Mouse (Mus musculus): ENCODE data around the gene Gpbp1. TPM values are rescaled to one million over a fixed set of nuclear protein-coding genes. Genes with fewer than 3 reads are reported as not detected.

Gpbp1 gene
- total and polyA plus RNA-seq, 3 experiments = 43.3 to 99.6 (median 96.1) TPM

DNA sequence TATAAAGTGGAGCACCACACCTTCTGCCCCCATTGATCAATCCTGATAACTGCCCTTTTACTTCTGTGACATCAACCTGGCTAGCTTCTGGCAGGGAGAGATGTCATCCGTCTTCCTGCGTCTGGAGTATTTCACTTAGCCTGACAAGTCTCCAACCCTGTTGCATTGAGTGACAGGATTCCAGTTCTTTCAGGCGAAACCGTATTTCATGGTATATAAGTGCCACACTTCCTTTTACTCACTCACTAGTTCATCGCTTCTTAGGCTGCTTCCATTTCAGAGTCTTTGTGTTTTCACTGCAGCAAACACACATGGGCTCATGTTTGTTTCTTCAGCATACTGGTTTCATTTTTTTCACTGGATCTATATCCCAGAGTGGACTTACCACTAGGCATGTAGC, 19.5 kb upstream of the Gpbp1 start:
- Histone ChIP-seq H3K9ac (ENCODE audit: insufficient read depth, low read depth) (no peak overlapping the region), H3K79me2 (replicated peaks; ENCODE audit: control insufficient read depth, extremely low read depth, insufficient read depth, poor library complexity, severe bottlenecking) (no peaks in the 10 kb centered on the region), H3K27me3 (replicated peaks) (no peaks in the 10 kb centered on the region), H3K36me3 (replicated peaks in 1 of 2; ENCODE audit: control insufficient read depth in 1 of 2, insufficient read depth in 1 of 2, low read length in 1 of 2) (no peaks in the 10 kb centered on the region), H3K27ac (ENCODE audit: insufficient read depth, low read depth) (no peak overlapping the region), H3K4me2 (ENCODE audit: insufficient read depth, low read depth, poor library complexity, severe bottlenecking) (no peak overlapping the region), H3K9me3 (replicated peaks; ENCODE audit: low read length) (no peaks in the 10 kb centered on the region), H3K4me1 (ENCODE audit: control insufficient read depth in 1 of 2, insufficient read depth in 2 of 2) (peaks cover 0 to 2% of the 10 kb centered on the region in 2 experiments; a peak in 3 of 4 replicates), H3K4me3 (replicated peaks in 1 of 3; ENCODE audit: low read depth in 2 of 3, low read length in 2 of 3, poor library complexity in 1 of 3) (no peak overlapping the region)
- dilution Hi-C loops (cut with MboI; ENCODE audit: extremely low pct_ligation_motif_present, extremely low pct_unique_long_range_greater_than_20kb, low sequenced_read_pairs) (no loop called here), in situ Hi-C loops (cut with MboI; ENCODE audit: low pct_ligation_motif_present, low pct_unique_long_range_greater_than_20kb, low sequenced_read_pairs) (no loop called here)
- no peak for DNase-seq (ENCODE audit: extremely low read depth)
- TF ChIP-seq MXI1 (IDR thresholded peaks at IDR 0.05; ENCODE audit: low read depth, low read length) (peak; percentile 11; the same call in 1 of the 2 replicates), USF2 (conservative IDR thresholded peaks at IDR 0.05; ENCODE audit: low read depth, low read length) (no peak)

GRCm38 (mm10) chr13:111508645-111509044, 18.7 kb upstream of the Gpbp1 start:
- Histone ChIP-seq H3K79me2 (replicated peaks; ENCODE audit: control insufficient read depth, extremely low read depth, insufficient read depth, poor library complexity, severe bottlenecking) (no peaks in the 10 kb centered on the region), H3K36me3 (replicated peaks in 1 of 2; ENCODE audit: control insufficient read depth in 1 of 2, insufficient read depth in 1 of 2, low read length in 1 of 2) (no peaks in the 10 kb centered on the region), H3K4me3 (replicated peaks in 1 of 3; ENCODE audit: low read depth in 2 of 3, low read length in 2 of 3, poor library complexity in 1 of 3) (no peak overlapping the region), H3K4me2 (ENCODE audit: insufficient read depth, low read depth, poor library complexity, severe bottlenecking) (peak overlapping the region; percentile 22), H3K27ac (ENCODE audit: insufficient read depth, low read depth) (no peak overlapping the region), H3K4me1 (ENCODE audit: control insufficient read depth in 1 of 2, insufficient read depth in 2 of 2) (peaks cover 0 to 2% of the 10 kb centered on the region in 2 experiments; a peak in 3 of 4 replicates), H3K27me3 (replicated peaks) (no peaks in the 10 kb centered on the region), H3K9me3 (replicated peaks; ENCODE audit: low read length) (no peaks in the 10 kb centered on the region), H3K9ac (ENCODE audit: insufficient read depth, low read depth) (no peak overlapping the region)
- TF ChIP-seq IRF4 (IDR thresholded peaks at IDR 0.05; ENCODE audit: low read depth, low read length) (no peak), BHLHE40 (IDR thresholded peaks at IDR 0.05; ENCODE audit: low read depth, low read length) (peak; percentile 67), RCOR1 (conservative IDR thresholded peaks at IDR 0.05; ENCODE audit: low read depth, low read length) (no peak)
- no peak for DNase-seq (ENCODE audit: extremely low read depth)
- in situ Hi-C loops (cut with MboI; ENCODE audit: low pct_ligation_motif_present, low pct_unique_long_range_greater_than_20kb, low sequenced_read_pairs) (no loop called here), dilution Hi-C loops (cut with MboI; ENCODE audit: extremely low pct_ligation_motif_present, extremely low pct_unique_long_range_greater_than_20kb, low sequenced_read_pairs) (no loop called here)

DNA sequence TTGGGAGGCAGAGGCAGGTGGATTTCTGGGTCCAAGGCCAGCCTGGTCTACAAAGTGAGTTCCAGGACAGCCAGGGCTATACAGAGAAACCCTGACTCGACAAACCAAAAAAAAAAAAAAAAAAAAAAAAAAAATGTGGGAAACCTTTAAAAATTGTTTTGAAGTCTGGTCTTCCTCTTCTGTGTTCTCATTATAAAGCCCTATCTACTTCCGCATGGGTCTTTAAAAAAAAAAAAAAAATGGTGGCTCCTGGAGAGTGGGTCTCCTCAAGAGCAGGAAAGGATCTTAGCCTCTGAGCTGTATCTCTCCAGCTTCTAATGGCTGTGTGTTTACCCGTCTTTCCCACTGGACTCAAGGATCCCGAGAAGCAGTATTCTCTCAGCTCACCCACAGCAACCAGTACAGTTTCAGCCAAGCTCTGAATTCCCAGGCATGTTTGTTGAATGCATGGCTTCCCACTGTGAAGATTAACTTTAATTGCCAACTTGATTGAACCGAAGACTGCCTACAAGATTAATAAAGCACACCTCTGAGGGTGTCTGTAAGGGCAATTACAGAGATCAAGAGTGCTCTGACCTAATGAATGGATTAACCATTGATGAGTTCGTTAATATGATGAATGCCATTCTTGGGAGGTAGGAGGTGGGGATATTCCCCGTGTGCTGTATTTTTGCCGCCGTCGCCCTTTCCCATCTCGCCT, 4.6 kb upstream of the Gpbp1 start:
- H3K4me3 ChIP-seq (replicated peaks in 1 of 3; ENCODE audit: low read depth in 2 of 3, low read length in 2 of 3, poor library complexity in 1 of 3) = no peak overlapping the region
- peaks cover 31% of the 10 kb centered on the region for H3K27me3 ChIP-seq (replicated peaks)
- H3K4me1 ChIP-seq (ENCODE audit: control insufficient read depth in 1 of 2, insufficient read depth in 2 of 2) = no peaks in the 10 kb centered on the region; a peak in 2 of 4 replicates
- no peak overlapping the region for H3K9ac ChIP-seq (ENCODE audit: insufficient read depth, low read depth)
- H3K27ac ChIP-seq (ENCODE audit: insufficient read depth, low read depth) = no peak overlapping the region
- no peak for DNase-seq (ENCODE audit: extremely low read depth)
- peaks cover under 1% of the 10 kb centered on the region; the same call in 1 of the 2 replicates for H3K79me2 ChIP-seq (replicated peaks; ENCODE audit: control insufficient read depth, extremely low read depth, insufficient read depth, poor library complexity, severe bottlenecking)
- no peak overlapping the region for H3K4me2 ChIP-seq (ENCODE audit: insufficient read depth, low read depth, poor library complexity, severe bottlenecking)
- in situ Hi-C loops (cut with MboI; ENCODE audit: low pct_ligation_motif_present, low pct_unique_long_range_greater_than_20kb, low sequenced_read_pairs) (no loop called here), dilution Hi-C loops (cut with MboI; ENCODE audit: extremely low pct_ligation_motif_present, extremely low pct_unique_long_range_greater_than_20kb, low sequenced_read_pairs) (no loop called here)
- no peaks in the 10 kb centered on the region for H3K36me3 ChIP-seq (replicated peaks in 1 of 2; ENCODE audit: control insufficient read depth in 1 of 2, insufficient read depth in 1 of 2, low read length in 1 of 2)
- TF ChIP-seq E2F4 (IDR thresholded peaks at IDR 0.05; ENCODE audit: insufficient replicate concordance, low read depth, low read length) = no peak
- no peak for TF ChIP-seq NRF1 (IDR thresholded peaks at IDR 0.05; ENCODE audit: low read depth, low read length)
- TF ChIP-seq IRF4 (IDR thresholded peaks at IDR 0.05; ENCODE audit: low read depth, low read length) = no peak
- no peak for TF ChIP-seq MXI1 (IDR thresholded peaks at IDR 0.05; ENCODE audit: low read depth, low read length)
- TF ChIP-seq TBP (conservative IDR thresholded peaks at IDR 0.05; ENCODE audit: low read depth, low read length) = no peak
- TF ChIP-seq MEF2A (IDR thresholded peaks at IDR 0.05; ENCODE audit: borderline replicate concordance, low read depth, low read length) = no peak
- no peak for TF ChIP-seq USF2 (conservative IDR thresholded peaks at IDR 0.05; ENCODE audit: low read depth, low read length)
- no peak for TF ChIP-seq CHD2 (IDR thresholded peaks at IDR 0.05; ENCODE audit: low read length)
- no peak for TF ChIP-seq KAT2A (IDR thresholded peaks at IDR 0.05; ENCODE audit: insufficient replicate concordance, low read length)
- no peak for TF ChIP-seq ZNF384 (IDR thresholded peaks at IDR 0.05; ENCODE audit: low read depth, low read length)
- TF ChIP-seq RAD21 (IDR thresholded peaks at IDR 0.05; ENCODE audit: low read depth, low read length) = no peak
- no peak for TF ChIP-seq JUND (conservative IDR thresholded peaks at IDR 0.05; ENCODE audit: low read depth, low read length)
- no peak for TF ChIP-seq SIN3A (IDR thresholded peaks at IDR 0.05; ENCODE audit: low read length)
- TF ChIP-seq SMC3 (IDR thresholded peaks at IDR 0.05; ENCODE audit: low read depth, low read length) = no peak
- TF ChIP-seq ZC3H11A (IDR thresholded peaks at IDR 0.05; ENCODE audit: low read depth, low read length) = no peak
- TF ChIP-seq CHD1 (IDR thresholded peaks at IDR 0.05; ENCODE audit: low read depth, low read length) = no peak
- TF ChIP-seq ETS1 (conservative IDR thresholded peaks at IDR 0.05; ENCODE audit: low read depth, low read length) = no peak
- TF ChIP-seq MAX (IDR thresholded peaks at IDR 0.05; ENCODE audit: low read length) = no peak
- TF ChIP-seq POLR2AphosphoS2 (IDR thresholded peaks at IDR 0.05; ENCODE audit: low read depth, low read length) = no peak
- no peak for TF ChIP-seq RCOR1 (conservative IDR thresholded peaks at IDR 0.05; ENCODE audit: low read depth, low read length)
- no peaks in the 10 kb centered on the region for H3K9me3 ChIP-seq (replicated peaks; ENCODE audit: low read length)
